Mouse (Mus musculus) lung, adult 10 weeks (tissue): ENCODE data around the gene 1500011B03Rik. TPM values are rescaled to one million over a fixed set of nuclear protein-coding genes. Genes with fewer than 3 reads are reported as not detected.

Source experiments
- polyA plus RNA-seq: library from polyadenylated mRNA; stranded (reverse); fragments of 350-450 nt; fragmentation: Illumina TruSeq; extraction: RNeasy Lipid Tissue Mini Kit (QIAGEN cat#74804); gene quantifications from one replicate; pipeline ENCODE4 v1.2.3, GENCODE M21; 2014; ENCODE audit warnings: low read depth, low replicate concordance; ENCODE audit not compliant: insufficient read depth

1500011B03Rik gene
- 17.3 TPM for polyA plus RNA-seq

GRCm38 (mm10) chr5:114822796-114823688, at the start of gene 1500011B03Rik:
Gene 1500011B03Rik (minus strand): TSS chr5:114823468.

GRCm38 (mm10) chr5:114858582-114858981, 35.3 kb upstream of the 1500011B03Rik start, which contains the start of gene Gm9936:
Gene Gm9936 (minus strand): TSS chr5:114858682.

GRCm38 (mm10) chr5:114853364-114853763, 30.1 kb upstream of the 1500011B03Rik start, which contains the start of gene 4930519G04Rik:
Gene 4930519G04Rik (plus strand): TSS chr5:114853664.

GRCm38 (mm10) chr5:114775056-114775979, 48.0 kb downstream of the 1500011B03Rik start, which contains the start of gene Git2:
Gene Git2 (minus strand): TSS chr5:114775517.

GRCm38 (mm10) chr5:114774403-114775051, 48.7 kb downstream of the 1500011B03Rik start, which contains the start of gene Ankrd13a:
Gene Ankrd13a (plus strand): TSS chr5:114774677.

Other genes with a start within 250 kb of the 1500011B03Rik start
- 3.0 TPM for gene Trpv4, start 165.0 kb downstream of the 1500011B03Rik start, polyA plus RNA-seq
- gene Gltp, start 132.5 kb downstream of the 1500011B03Rik start, polyA plus RNA-seq, result 81.2 TPM
- 6.7 TPM for gene Tchp, start 115.7 kb downstream of the 1500011B03Rik start, polyA plus RNA-seq
- 67.3 TPM for gene Ankrd13a, start 48.8 kb downstream of the 1500011B03Rik start, polyA plus RNA-seq
- 23.3 TPM for gene Git2, start 48.0 kb downstream of the 1500011B03Rik start, polyA plus RNA-seq
- gene 4930519G04Rik, start 30.2 kb upstream of the 1500011B03Rik start, polyA plus RNA-seq, result not detected
- not detected for gene Gm9936, start 35.2 kb upstream of the 1500011B03Rik start, polyA plus RNA-seq
- 23.5 TPM for gene Oasl2, start 73.5 kb upstream of the 1500011B03Rik start, polyA plus RNA-seq
- 1.5 TPM for gene Oasl1, start 99.8 kb upstream of the 1500011B03Rik start, polyA plus RNA-seq
- gene 2210016L21Rik, start 118.7 kb upstream of the 1500011B03Rik start, polyA plus RNA-seq, result 18.9 TPM
- gene Hnf1a, start 147.6 kb upstream of the 1500011B03Rik start, polyA plus RNA-seq, result not detected
- gene Sppl3, start 187.7 kb upstream of the 1500011B03Rik start, polyA plus RNA-seq, result 31.4 TPM